Mouse (Mus musculus): ENCODE results near the gene Tmem88b.

DNA sequence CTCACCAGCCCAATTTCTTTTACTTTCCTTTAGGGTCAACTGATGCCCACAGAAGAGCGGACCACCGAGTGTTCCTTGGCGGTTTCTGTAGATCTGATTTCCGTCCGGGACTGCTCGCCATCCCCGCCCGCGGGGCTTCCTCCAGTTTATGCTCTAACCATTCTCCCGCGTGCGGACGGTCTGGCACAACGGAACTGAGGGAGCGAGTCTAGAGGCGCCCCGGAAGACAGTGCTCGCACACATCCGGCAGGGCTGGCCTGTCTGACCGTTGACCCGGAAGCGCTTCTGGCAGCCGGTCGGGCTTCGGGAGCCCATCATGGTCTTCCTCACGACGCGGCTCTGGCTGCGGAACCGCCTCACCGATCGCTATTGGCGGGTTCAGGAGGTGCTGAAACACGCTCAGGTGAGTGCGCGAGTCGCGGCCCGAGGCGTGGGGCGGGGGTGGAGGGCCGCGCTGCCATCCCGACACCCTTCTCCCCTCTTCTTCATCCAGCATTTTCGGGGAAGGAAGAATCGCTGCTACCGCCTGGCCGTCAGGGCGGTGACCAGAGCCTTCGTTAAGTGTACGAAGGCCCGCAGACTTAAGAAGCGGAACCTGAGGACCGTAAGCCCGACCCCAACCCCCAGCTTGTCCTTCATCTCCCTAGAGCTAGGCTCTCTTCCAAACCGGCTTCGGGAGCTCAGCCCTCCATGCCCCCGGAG lies 17.8 kb upstream of the Tmem88b start:
- no peak for TF ChIP-seq CTCF (conservative IDR thresholded peaks at IDR 0.05; ENCODE audit: insufficient read depth, insufficient read length, low read depth, low read length)
- TF ChIP-seq POLR2A (IDR thresholded peaks at IDR 0.05; ENCODE audit: low read depth, low read length), result peak; percentile 68
